ENCODE assay signal across 9 mouse cellular contexts in genomic region chr1:78338212-78338611, GRCm38 (mm10). TPM values are rescaled to one million over a fixed set of nuclear protein-coding genes. Genes with fewer than 3 reads are reported as not detected.
A peak's percentile ranks its signal among the peaks of the same experiment; 100 is the strongest.
DNase-seq lines count a peak whose midpoint lies in the region; ATAC-seq and TF ChIP-seq lines count a peak whose summit lies in the region.
"Had no signal": no experiment of that assay in that cellular context is flagged by ENCODE, and none has a peak within 500 bp of the region (broad histone marks: within the 10 kb centered on the region; RNA-seq: fewer than 3 reads in every experiment).

No protein-coding gene starts in this region.

- no peaks in the 10 kb centered on the region for H3K27me3 ChIP-seq in forebrain, embryonic 14.5 days (replicated peaks; ENCODE audit: control insufficient read depth, insufficient read depth, low read length)
- no peaks in the 10 kb centered on the region for H3K27me3 ChIP-seq in lung, postnatal 0 days (replicated peaks; ENCODE audit: insufficient read depth, low read length)
- no peaks in the 10 kb centered on the region for H3K27me3 ChIP-seq in stomach, embryonic 15.5 days (replicated peaks)

- no peak overlapping the region for H3K27ac ChIP-seq in forebrain, embryonic 14.5 days (ENCODE audit: low read depth, low read length)
- no peak overlapping the region for H3K27ac ChIP-seq in lung, postnatal 0 days (ENCODE audit: low read length)
- H3K27ac ChIP-seq in stomach, embryonic 15.5 days: no peak overlapping the region
- H3K27ac ChIP-seq: liver, embryonic 14.5 days had no signal

- peak; percentile 71 for TF ChIP-seq CTCF in lung, postnatal 0 days (IDR thresholded peaks at IDR 0.05)

- H3K4me1 ChIP-seq in forebrain, embryonic 14.5 days (ENCODE audit: control insufficient read depth, insufficient read depth, low read length): no peaks in the 10 kb centered on the region
- no peaks in the 10 kb centered on the region for H3K4me1 ChIP-seq in lung, postnatal 0 days (ENCODE audit: insufficient read depth, low read depth, low read length)
- no peaks in the 10 kb centered on the region for H3K4me1 ChIP-seq in stomach, embryonic 15.5 days

- H3K9me3 ChIP-seq in forebrain, embryonic 14.5 days (replicated peaks; ENCODE audit: control insufficient read depth, low read length): no peaks in the 10 kb centered on the region
- no peaks in the 10 kb centered on the region for H3K9me3 ChIP-seq in lung, postnatal 0 days (ENCODE audit: low read length)
- H3K9me3 ChIP-seq in stomach, embryonic 15.5 days: no peaks in the 10 kb centered on the region

- H3K4me3 ChIP-seq in forebrain, embryonic 14.5 days (ENCODE audit: low read depth, low read length): no peak overlapping the region
- H3K4me3 ChIP-seq in lung, postnatal 0 days (ENCODE audit: low read depth, low read length): no peak overlapping the region
- H3K4me3 ChIP-seq in stomach, embryonic 15.5 days (replicated peaks): no peak overlapping the region

- peak; percentile 77 for TF ChIP-seq EP300 in lung, postnatal 0 days (IDR thresholded peaks at IDR 0.05)

- no peak overlapping the region for H3K9ac ChIP-seq in forebrain, embryonic 14.5 days (ENCODE audit: low read length)
- H3K9ac ChIP-seq in lung, postnatal 0 days (replicated peaks; ENCODE audit: low read depth): no peak overlapping the region
- no peak overlapping the region for H3K9ac ChIP-seq in stomach, embryonic 15.5 days
- H3K9ac ChIP-seq: liver, embryonic 14.5 days had no signal

- H3K36me3 ChIP-seq in forebrain, embryonic 14.5 days (ENCODE audit: control insufficient read depth, insufficient read depth, low read length): no peaks in the 10 kb centered on the region
- H3K36me3 ChIP-seq in lung, postnatal 0 days (ENCODE audit: insufficient read depth, low read length): no peaks in the 10 kb centered on the region
- no peaks in the 10 kb centered on the region for H3K36me3 ChIP-seq in stomach, embryonic 15.5 days

- peak; percentile 67; the same call in 1 of the 2 replicates for ATAC-seq in forebrain, embryonic 14.5 days
- ATAC-seq in lung, postnatal 0 days: peak; percentile 94
- ATAC-seq in stomach, embryonic 15.5 days (ENCODE audit: insufficient read depth, low FRiP score, low read depth): peak; percentile 65

- peak; percentile 24 to 37 for DNase-seq in right cerebral cortex, postnatal 10 days (ENCODE audit: low spot score in 2 of 2)
- no peak for DNase-seq in right cerebral cortex, postnatal 36 days (ENCODE audit: low spot score in 2 of 2)
- peak; percentile 33 for DNase-seq in forebrain, embryonic 14.5 days (ENCODE audit: low spot score)
- peak; percentile 37 for DNase-seq in hindlimb bud, embryonic 11.5 days (ENCODE audit: extremely low spot score, low read depth, low spot score)
- peak; percentile 95 for DNase-seq in lung, postnatal 0 days (ENCODE audit: low spot score)
- DNase-seq in thymus, postnatal 10 days (ENCODE audit: low spot score in 2 of 2): no peak
- no peak for DNase-seq in adrenal gland, postnatal 25 days

- WGBS in forebrain, embryonic 14.5 days: 43% methylated on average over 9 of the region's 9 CpGs
- WGBS in lung, postnatal 0 days: 57% methylated on average over 9 of the region's 9 CpGs
- 46% methylated on average over 9 of the region's 9 CpGs for WGBS in stomach, embryonic 15.5 days

- no peak overlapping the region for H3K4me2 ChIP-seq in forebrain, embryonic 14.5 days (ENCODE audit: low read length)
- H3K4me2 ChIP-seq in lung, postnatal 0 days (replicated peaks; ENCODE audit: low read depth, low read length): no peak overlapping the region
- H3K4me2 ChIP-seq in stomach, embryonic 15.5 days: 0 out of 2 replicates have a peak overlapping the region, but pooled peaks have one; percentile 11

RNA-seq across cellular contexts. Expression of gene Sgpp2, which starts 28.1 kb away (rescaled TPM):
- polyA plus RNA-seq in forebrain, embryonic 14.5 days (2014; fragmentation: Nextera tagmentation; extraction: Ambion mirVana): 0.10 and 0.27 TPM in 2 replicates
- polyA plus RNA-seq in lung, postnatal 0 days (2015; fragmentation: Nextera tagmentation; extraction: Ambion mirVana): 10.9 and 14.0 TPM in 2 replicates
- 19.5 and 22.5 TPM in 2 replicates for polyA plus RNA-seq in stomach, embryonic 15.5 days (2015; fragmentation: Nextera tagmentation; extraction: Ambion mirVana)
- 0.79 and 0.90 TPM in 2 replicates for total RNA-seq in adrenal gland, postnatal 25 days (2021)

Comparison
In these comparisons a context has a peak if more than half of its experiments do, and no peak if none do; other contexts are left out.
1. DNase-seq: peak in right cerebral cortex, postnatal 10 days (2 of 2), forebrain, embryonic 14.5 days (single experiment), hindlimb bud, embryonic 11.5 days (single experiment) and lung, postnatal 0 days (single experiment); none in right cerebral cortex, postnatal 36 days (0 of 2), thymus, postnatal 10 days (0 of 2) and adrenal gland, postnatal 25 days (single experiment).
2. Peak in every context shown above with its lines, with median percentiles within 50 percentile points of each other: ATAC-seq.